Mouse (Mus musculus): ENCODE data around the gene Washc2. TPM values are rescaled to one million over a fixed set of nuclear protein-coding genes. Genes with fewer than 3 reads are reported as not detected.
"Not testable (repeated sequence)": the region's sequence is repeated elsewhere in the genome, so short reads cannot be mapped to it uniquely, and the experiment has no call there.

Gene Washc2
- polyA plus RNA-seq, 1 experiment from 2014 or later: 47.1 TPM

DNA sequence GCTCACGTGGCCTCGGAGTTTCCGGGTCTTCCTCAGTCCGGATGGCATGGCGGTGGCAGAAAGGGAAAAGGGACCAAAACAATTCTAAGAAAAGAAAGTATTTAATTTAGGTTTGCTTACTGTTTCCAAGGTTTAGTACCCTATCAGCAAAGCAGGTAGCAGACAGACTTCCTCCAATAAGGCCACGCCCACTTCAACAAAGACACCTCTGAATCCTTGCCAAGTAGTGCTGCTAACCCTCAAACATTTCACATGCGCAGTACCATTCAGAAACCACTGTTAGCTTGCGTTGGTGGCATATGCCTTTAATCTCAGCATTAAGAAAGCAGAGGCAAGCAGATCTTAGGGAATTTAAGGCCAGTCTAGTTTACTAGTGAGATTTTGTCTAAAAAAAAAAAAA lies 12.0 kb upstream of the Washc2 start:
- Histone ChIP-seq H3K9me3 (replicated peaks) (no peaks in the 10 kb centered on the region), H3K4me3 (replicated peaks) (no peak overlapping the region), H3K9ac (no peak overlapping the region), H3K27ac (replicated peaks) (no peak overlapping the region), H3K4me2 (replicated peaks) (no peak overlapping the region), H3K36me3 (no peaks in the 10 kb centered on the region), H3K27me3 (no peaks in the 10 kb centered on the region; the same call in 1 of the 2 replicates), H3K4me1 (peaks cover 10% of the 10 kb centered on the region)
- WGBS: 60% methylated on average over 8 of the region's 8 CpGs
- ATAC-seq (ENCODE audit: insufficient number of reproducible peaks, low FRiP score, low TSS enrichment, low read depth): no peak

DNA sequence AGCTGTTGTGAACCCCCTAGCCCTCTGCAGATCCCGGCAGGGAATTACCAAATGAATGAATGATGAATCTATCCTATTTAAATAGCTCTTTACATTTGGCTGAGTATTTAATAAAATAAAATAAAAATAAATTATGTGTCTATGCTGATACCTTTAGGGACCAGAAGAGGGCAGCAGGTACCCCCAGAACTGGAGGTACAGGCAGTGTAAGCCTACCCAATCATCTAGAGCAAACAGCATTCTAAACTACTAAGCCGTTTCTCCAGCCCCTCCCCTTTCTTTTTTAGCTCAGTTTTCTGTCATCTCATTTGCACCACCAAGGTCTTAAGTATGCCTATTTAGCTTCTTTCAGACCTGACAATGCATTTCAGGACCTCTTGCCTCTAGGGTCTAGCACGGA lies 9.7 kb upstream of the Washc2 start:
- WGBS: 33% methylated on average over 3 of the region's 3 CpGs
- Histone ChIP-seq H3K4me2 (replicated peaks) (no peak overlapping the region), H3K4me3 (replicated peaks) (no peak overlapping the region), H3K4me1 (peaks cover 4% of the 10 kb centered on the region; the same call in 1 of the 2 replicates), H3K27me3 (no peaks in the 10 kb centered on the region; the same call in 1 of the 2 replicates), H3K9me3 (replicated peaks) (no peaks in the 10 kb centered on the region), H3K27ac (replicated peaks) (no peak overlapping the region), H3K9ac (no peak overlapping the region), H3K36me3 (no peaks in the 10 kb centered on the region)
- ATAC-seq (ENCODE audit: insufficient number of reproducible peaks, low FRiP score, low TSS enrichment, low read depth): no peak

DNA sequence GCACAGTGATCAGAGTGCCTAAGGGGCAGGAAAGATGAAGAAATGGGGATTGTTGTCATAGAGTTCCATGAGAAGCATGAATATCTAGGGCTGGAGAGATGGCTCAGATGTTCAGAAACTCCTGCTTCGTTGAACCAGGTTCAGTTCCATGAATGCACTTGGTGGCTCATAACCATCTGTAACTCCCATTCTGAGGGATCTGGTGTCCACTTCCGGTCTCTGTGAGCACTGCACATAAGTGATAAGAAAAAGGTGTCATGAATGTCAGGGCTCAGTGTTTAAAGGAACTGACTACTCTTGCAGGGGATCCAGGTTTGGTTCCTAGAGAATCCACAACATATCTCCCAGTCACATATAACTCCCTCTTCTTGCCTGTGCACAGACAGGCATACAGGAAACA lies 8.2 kb upstream of the Washc2 start:
- no peaks in the 10 kb centered on the region for H3K4me1 ChIP-seq
- H3K4me3 ChIP-seq (replicated peaks): no peak overlapping the region
- ATAC-seq (ENCODE audit: insufficient number of reproducible peaks, low FRiP score, low TSS enrichment, low read depth): no peak
- H3K27me3 ChIP-seq: no peaks in the 10 kb centered on the region; the same call in 1 of the 2 replicates
- no peaks in the 10 kb centered on the region for H3K9me3 ChIP-seq (replicated peaks)
- H3K36me3 ChIP-seq: no peaks in the 10 kb centered on the region
- H3K27ac ChIP-seq (replicated peaks): no peak overlapping the region
- WGBS: 67% methylated on average over 2 of the region's 2 CpGs
- H3K9ac ChIP-seq: no peak overlapping the region
- no peak overlapping the region for H3K4me2 ChIP-seq (replicated peaks)

DNA sequence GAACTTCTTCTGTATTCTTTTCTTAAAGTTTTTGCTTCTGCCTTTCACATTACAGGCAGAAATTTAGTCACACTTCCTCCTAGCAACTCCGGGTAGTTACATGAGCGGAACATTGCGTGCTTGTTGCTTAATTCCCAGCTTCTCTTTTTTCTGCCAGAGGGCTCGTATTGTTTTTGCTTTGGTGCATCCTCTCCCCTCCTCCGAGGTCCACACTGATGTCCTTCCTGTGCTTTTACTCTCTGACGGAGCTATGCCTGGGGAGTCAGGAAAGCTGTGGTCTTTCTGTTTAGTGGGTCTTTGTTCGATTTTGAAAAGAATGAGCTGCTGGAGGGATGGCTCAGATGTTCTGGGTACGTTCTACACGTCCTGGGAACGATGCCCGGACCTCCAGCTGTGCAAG lies 19.9 kb downstream of the Washc2 start:
- no peaks in the 10 kb centered on the region for H3K27me3 ChIP-seq
- no peak overlapping the region for H3K4me2 ChIP-seq (replicated peaks)
- no peak overlapping the region for H3K27ac ChIP-seq (replicated peaks)
- 70% methylated on average over 11 of the region's 11 CpGs for WGBS
- H3K9ac ChIP-seq: no peak overlapping the region
- peaks cover 59% of the 10 kb centered on the region for H3K36me3 ChIP-seq
- H3K9me3 ChIP-seq (replicated peaks): no peaks in the 10 kb centered on the region
- no peak for ATAC-seq (ENCODE audit: insufficient number of reproducible peaks, low FRiP score, low TSS enrichment, low read depth)
- H3K4me3 ChIP-seq (replicated peaks): no peak overlapping the region
- H3K4me1 ChIP-seq: no peaks in the 10 kb centered on the region

DNA sequence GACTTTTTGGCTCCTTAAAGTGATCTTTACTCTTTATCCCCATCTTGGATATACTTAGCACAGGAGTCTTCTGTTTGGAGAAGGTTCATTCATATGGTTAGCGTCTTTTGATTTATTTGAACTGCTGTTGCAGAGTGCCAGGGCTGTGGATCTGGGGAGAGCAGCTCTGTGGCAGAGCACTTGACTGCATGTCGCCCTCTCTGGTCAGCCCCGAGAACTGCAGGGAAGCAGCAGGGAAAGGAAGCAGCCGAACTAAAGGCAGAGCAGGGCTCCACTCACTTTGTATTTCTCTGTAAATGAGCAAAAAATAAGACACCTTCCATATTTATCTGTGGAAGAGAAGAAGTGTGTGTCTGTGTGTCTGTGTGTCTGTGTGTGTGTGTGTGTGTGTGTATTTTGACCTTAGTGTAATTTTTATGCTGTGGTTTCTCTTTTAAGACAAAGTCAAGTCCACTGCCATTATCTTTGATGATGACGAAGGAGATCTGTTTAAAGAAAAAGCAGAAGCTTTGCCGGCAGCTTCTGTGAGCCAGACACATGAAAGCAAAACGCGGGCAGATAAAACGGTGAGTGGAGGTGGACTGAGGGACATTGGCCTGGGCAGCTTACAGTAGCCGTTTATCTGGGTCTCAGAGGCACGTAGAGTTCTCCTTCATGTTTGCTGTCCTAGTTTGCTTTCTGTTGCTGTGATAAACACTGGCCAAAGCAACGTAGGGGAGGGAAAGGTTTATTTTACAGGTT lies 21.1 kb downstream of the Washc2 start:
- H3K9me3 ChIP-seq (replicated peaks): no peaks in the 10 kb centered on the region
- H3K36me3 ChIP-seq: peaks cover 62% of the 10 kb centered on the region
- 64% methylated on average over 12 of the region's 12 CpGs for WGBS
- no peaks in the 10 kb centered on the region for H3K4me1 ChIP-seq
- H3K4me2 ChIP-seq (replicated peaks): no peak overlapping the region
- ATAC-seq (ENCODE audit: insufficient number of reproducible peaks, low FRiP score, low TSS enrichment, low read depth): no peak
- no peak overlapping the region for H3K27ac ChIP-seq (replicated peaks)
- H3K27me3 ChIP-seq: no peaks in the 10 kb centered on the region
- no peak overlapping the region for H3K4me3 ChIP-seq (replicated peaks)
- no peak overlapping the region for H3K9ac ChIP-seq

DNA sequence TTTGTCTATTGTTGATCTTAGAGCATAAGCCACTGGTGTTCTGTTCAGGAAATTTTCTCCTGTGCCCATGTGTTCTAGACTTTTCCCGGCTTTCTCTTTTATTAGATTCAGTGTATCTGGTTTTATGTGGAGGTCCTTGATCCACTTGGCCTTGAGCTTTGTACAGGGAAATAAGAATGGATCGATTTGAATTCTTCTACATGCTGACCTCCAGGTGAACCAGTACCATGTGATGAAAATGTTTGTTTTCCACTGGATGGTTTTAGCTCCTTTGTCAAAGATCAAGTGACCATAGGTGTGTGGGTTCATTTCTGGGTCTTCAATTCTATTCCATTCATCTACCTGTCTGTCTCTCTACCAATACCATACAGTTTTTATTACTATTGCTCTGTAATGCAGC lies 27.0 kb downstream of the Washc2 start:
- not testable (repeated sequence) for H3K9me3 ChIP-seq (replicated peaks); H3K4me1 ChIP-seq; H3K4me2 ChIP-seq (replicated peaks); ATAC-seq (ENCODE audit: insufficient number of reproducible peaks, low FRiP score, low TSS enrichment, low read depth); H3K4me3 ChIP-seq (replicated peaks); H3K27me3 ChIP-seq; H3K27ac ChIP-seq (replicated peaks); H3K9ac ChIP-seq
- peaks cover 71% of the 10 kb centered on the region for H3K36me3 ChIP-seq
- WGBS: 89% methylated on average over 2 of the region's 2 CpGs

DNA sequence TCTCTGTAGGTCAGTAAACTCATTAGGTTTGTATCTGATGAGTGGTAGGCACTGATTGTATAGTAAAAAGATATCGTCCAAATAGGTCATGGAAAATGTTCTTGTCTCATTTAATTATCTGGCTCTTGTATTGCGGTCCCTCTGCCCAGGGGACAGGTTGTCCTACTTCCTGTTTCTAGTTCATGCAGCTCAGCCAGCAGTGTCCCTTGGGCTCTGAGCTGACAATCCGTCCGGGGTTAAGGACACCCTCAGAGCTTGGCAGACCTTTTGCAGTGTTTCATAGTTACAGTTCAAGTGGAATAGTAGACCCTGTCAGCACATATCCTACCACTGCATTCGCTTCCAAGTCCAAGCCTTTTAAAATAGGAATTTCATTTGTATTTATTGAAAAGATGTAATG lies 27.5 kb downstream of the Washc2 start:
- Histone ChIP-seq H3K27ac (replicated peaks) (no peak overlapping the region), H3K4me1 (no peaks in the 10 kb centered on the region), H3K4me2 (replicated peaks) (no peak overlapping the region), H3K36me3 (peaks cover 74% of the 10 kb centered on the region), H3K9ac (no peak overlapping the region), H3K27me3 (no peaks in the 10 kb centered on the region), H3K4me3 (replicated peaks) (no peak overlapping the region), H3K9me3 (replicated peaks) (no peaks in the 10 kb centered on the region)
- no peak for ATAC-seq (ENCODE audit: insufficient number of reproducible peaks, low FRiP score, low TSS enrichment, low read depth)
- 84% methylated on average over 5 of the region's 5 CpGs for WGBS

DNA sequence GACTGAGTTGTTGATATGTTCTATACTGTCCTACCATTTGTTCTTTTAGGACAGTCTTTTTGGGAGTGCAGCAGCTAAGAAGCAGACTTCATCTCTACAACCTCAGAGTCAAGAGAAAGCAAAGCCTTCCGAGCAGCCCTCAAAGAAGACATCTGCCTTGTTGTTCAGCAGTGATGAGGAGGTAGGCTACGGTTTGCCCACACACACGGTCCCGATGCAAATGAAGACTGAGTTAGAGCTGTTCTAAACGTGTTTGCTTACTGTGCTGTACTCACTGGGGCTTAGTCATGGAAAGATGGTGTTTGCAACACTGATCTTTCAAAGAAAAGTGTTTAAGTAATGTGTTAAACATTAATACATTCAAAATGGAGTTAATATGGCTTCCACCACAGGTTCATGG lies 30.2 kb downstream of the Washc2 start:
- Histone ChIP-seq H3K9me3 (replicated peaks) (no peaks in the 10 kb centered on the region), H3K27me3 (no peaks in the 10 kb centered on the region), H3K27ac (replicated peaks) (no peak overlapping the region), H3K4me3 (replicated peaks) (no peak overlapping the region), H3K9ac (no peak overlapping the region), H3K36me3 (peaks cover 72% of the 10 kb centered on the region), H3K4me2 (replicated peaks) (no peak overlapping the region), H3K4me1 (no peaks in the 10 kb centered on the region)
- 89% methylated on average over 5 of the region's 5 CpGs for WGBS
- no peak for ATAC-seq (ENCODE audit: insufficient number of reproducible peaks, low FRiP score, low TSS enrichment, low read depth)

DNA sequence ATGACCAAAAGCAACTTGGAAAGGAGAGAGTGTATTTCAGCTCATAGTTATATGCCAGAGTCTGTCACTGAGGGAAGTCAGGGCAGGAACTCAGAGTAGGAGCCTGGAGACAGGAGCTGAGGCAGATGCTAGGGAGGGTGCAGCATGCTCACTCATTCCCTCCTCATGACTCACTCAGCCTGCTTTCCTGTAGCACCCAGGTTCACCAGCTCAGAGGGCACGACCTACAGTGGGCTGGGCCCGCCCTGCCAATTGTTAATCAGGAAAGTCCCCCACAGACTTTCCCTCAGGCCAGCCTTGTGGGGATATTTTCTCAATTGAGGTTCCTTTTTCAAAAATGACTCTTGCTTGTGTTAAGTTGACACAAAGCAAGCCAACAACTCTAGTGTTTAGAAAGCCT lies 32.5 kb downstream of the Washc2 start:
- Histone ChIP-seq H3K4me1 (no peaks in the 10 kb centered on the region), H3K9ac (no peak overlapping the region), H3K27ac (replicated peaks) (no peak overlapping the region), H3K4me3 (replicated peaks) (no peak overlapping the region), H3K36me3 (peaks cover 71% of the 10 kb centered on the region), H3K4me2 (replicated peaks) (no peak overlapping the region), H3K27me3 (no peaks in the 10 kb centered on the region), H3K9me3 (replicated peaks) (no peaks in the 10 kb centered on the region)
- ATAC-seq (ENCODE audit: insufficient number of reproducible peaks, low FRiP score, low TSS enrichment, low read depth): no peak
- 82% methylated on average over 2 of the region's 2 CpGs for WGBS

DNA sequence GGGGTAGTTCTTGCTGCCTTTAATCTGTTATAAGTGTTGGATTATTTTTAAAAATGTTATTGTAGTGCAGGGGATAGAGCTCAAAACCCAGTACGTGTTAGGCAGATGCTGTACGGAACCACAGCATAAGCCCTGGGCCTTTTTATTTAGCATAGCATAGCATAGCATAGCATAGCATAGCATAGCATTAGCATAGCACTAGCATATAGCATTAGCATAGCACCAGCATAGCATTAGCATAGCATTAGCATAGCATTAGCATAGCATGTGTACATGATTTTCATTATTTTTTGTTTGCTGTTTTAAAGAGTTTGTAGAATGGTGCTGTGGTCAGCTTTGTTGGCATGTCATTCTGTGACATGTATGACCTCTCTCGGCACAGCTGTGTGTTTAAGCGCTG lies 51.8 kb downstream of the Washc2 start:
- H3K27ac ChIP-seq (replicated peaks): no peak overlapping the region
- no peaks in the 10 kb centered on the region for H3K9me3 ChIP-seq (replicated peaks)
- no peaks in the 10 kb centered on the region for H3K4me1 ChIP-seq
- no peak overlapping the region for H3K4me3 ChIP-seq (replicated peaks)
- H3K4me2 ChIP-seq (replicated peaks): no peak overlapping the region
- 79% methylated on average over 4 of the region's 4 CpGs for WGBS
- peaks cover 56% of the 10 kb centered on the region for H3K36me3 ChIP-seq
- no peak overlapping the region for H3K9ac ChIP-seq
- H3K27me3 ChIP-seq: no peaks in the 10 kb centered on the region
- no peak for ATAC-seq (ENCODE audit: insufficient number of reproducible peaks, low FRiP score, low TSS enrichment, low read depth)

DNA sequence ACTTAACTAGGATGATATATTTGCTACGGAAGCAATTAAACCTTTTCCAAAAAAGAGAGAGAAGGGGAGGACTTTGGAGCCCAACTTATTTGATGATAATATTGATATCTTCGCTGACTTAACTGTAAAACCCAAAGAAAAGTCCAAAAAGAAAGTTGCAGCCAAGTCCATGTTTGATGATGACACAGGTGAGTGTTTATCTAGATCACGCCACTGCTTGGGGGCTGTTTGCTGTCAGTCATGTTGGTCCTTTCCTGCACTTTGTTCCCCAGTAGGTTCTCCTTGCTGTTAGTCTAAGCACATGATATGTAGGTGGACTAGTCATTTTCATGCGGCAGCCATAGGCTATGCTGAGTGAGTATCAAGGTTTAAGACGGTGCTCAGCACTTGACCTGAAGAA lies 52.6 kb downstream of the Washc2 start:
- H3K4me3 ChIP-seq (replicated peaks): no peak overlapping the region
- H3K36me3 ChIP-seq: peaks cover 48% of the 10 kb centered on the region
- WGBS: 94% methylated on average over 5 of the region's 5 CpGs

DNA sequence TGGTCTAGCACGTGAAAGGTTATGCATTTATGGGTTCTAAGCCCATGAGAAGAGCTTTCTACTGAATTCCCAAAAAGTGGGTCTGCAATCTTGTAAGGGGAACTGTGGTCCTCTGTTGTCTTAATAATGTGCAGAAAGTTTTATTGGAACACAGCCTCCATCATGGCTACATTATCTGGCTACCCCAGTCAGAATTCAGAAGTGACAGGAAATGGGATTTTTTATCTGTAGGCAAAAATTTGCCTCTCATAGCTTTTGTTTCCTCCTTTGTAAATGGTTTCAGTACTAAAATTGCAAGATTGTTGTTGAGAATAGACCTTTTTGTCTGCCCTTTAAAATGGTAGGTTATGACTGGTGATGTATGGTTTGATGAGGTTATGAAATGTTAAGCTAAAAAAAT lies 55.0 kb downstream of the Washc2 start:
- H3K4me2 ChIP-seq (replicated peaks): no peak overlapping the region
- ATAC-seq (ENCODE audit: insufficient number of reproducible peaks, low FRiP score, low TSS enrichment, low read depth): no peak
- H3K9me3 ChIP-seq (replicated peaks): no peaks in the 10 kb centered on the region
- H3K36me3 ChIP-seq: peaks cover 29% of the 10 kb centered on the region
- H3K27ac ChIP-seq (replicated peaks): no peak overlapping the region
- H3K4me3 ChIP-seq (replicated peaks): no peak overlapping the region
- peaks cover 8% of the 10 kb centered on the region for H3K4me1 ChIP-seq
- whole genome bisulfite sequencing: 92% methylated on average over 1 of the region's 1 CpGs
- no peak overlapping the region for H3K9ac ChIP-seq
- no peaks in the 10 kb centered on the region for H3K27me3 ChIP-seq

More for the DNA sequence above, 52.6 kb downstream of the Washc2 start:
- Histone ChIP-seq H3K4me2 (replicated peaks) (no peak overlapping the region), H3K27ac (replicated peaks) (no peak overlapping the region), H3K9me3 (replicated peaks) (no peaks in the 10 kb centered on the region), H3K27me3 (no peaks in the 10 kb centered on the region), H3K9ac (no peak overlapping the region), H3K4me1 (no peaks in the 10 kb centered on the region)
- no peak for ATAC-seq (ENCODE audit: insufficient number of reproducible peaks, low FRiP score, low TSS enrichment, low read depth)

All from embryonic facial prominence, embryonic 15.5 days (tissue).